In the genomic region with DNA sequence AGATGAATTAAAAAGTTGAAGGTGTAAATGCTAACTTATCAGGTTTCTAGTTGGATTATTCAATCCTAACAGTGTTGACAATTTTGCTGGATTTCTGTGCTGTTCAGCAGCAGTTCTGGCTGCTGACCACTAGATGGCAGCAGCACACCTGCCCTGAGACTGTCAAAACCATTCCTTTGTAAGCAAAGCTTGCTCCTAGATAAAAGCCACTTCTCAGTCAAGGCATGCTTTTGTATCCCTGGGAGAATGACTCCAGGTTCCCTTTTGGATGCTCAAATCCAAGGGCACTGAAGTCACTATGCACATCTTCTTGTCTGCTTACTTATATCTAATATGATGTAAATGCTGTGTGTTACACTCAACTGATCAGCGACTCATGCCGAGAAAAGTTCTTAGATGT, we compare ENCODE assay signal across 8 mouse cellular contexts. TPM values are rescaled to one million over a fixed set of nuclear protein-coding genes. Genes with fewer than 3 reads are reported as not detected.
A peak's percentile ranks its signal among the peaks of the same experiment; 100 is the strongest.
DNase-seq lines count a peak whose midpoint lies in the region; ATAC-seq and TF ChIP-seq lines count a peak whose summit lies in the region.

No protein-coding gene starts in this region.

- no peak overlapping the region for H3K9ac ChIP-seq in ES-E14 (ENCODE audit: insufficient read depth, low read depth, low read length, poor library complexity, severe bottlenecking)
- H3K9ac ChIP-seq in forebrain, embryonic 15.5 days (replicated peaks) = no peak overlapping the region
- H3K9ac ChIP-seq in lung, postnatal 0 days (replicated peaks; ENCODE audit: low read depth) = no peak overlapping the region

- TF ChIP-seq EP300 in lung, postnatal 0 days (IDR thresholded peaks at IDR 0.05) = no peak

- no peak overlapping the region for H3K4me2 ChIP-seq in forebrain, embryonic 15.5 days (replicated peaks)
- no peak overlapping the region for H3K4me2 ChIP-seq in lung, postnatal 0 days (replicated peaks; ENCODE audit: low read depth, low read length)

- H3K36me3 ChIP-seq in ES-E14 (ENCODE audit: control insufficient read depth, insufficient read depth, low read length, poor library complexity, severe bottlenecking) = peaks cover 29% of the 10 kb centered on the region
- peaks cover 70% of the 10 kb centered on the region for H3K36me3 ChIP-seq in forebrain, embryonic 15.5 days
- H3K36me3 ChIP-seq in lung, postnatal 0 days (ENCODE audit: insufficient read depth, low read length) = 0 out of 2 replicates have a peak, but pooled peaks cover 5% of the 10 kb centered on the region

- ATAC-seq in forebrain, embryonic 15.5 days (replicated peaks) = peak; percentile 80
- peak; percentile 55 for ATAC-seq in lung, postnatal 0 days

- intact Hi-C loops in gastrocnemius, postnatal 14 days (cut with DNase I; ENCODE audit: low total_unique reads) = no loop called here

- in situ Hi-C loops in ES-E14 (cut with MboI; ENCODE audit: low sequenced_read_pairs in 2 of 2, unreplicated experiment in 2 of 2) = no loop called here

- no peak overlapping the region for H3K27ac ChIP-seq in ES-E14 (ENCODE audit: insufficient read depth, low read depth, low read length, poor library complexity, severe bottlenecking)
- H3K27ac ChIP-seq in forebrain, embryonic 15.5 days (replicated peaks) = peak overlapping the region; percentile 42; the same call in 1 of the 2 replicates
- no peak overlapping the region for H3K27ac ChIP-seq in lung, postnatal 0 days (ENCODE audit: low read length)

- H3K4me1 ChIP-seq in ES-E14 (ENCODE audit: control insufficient read depth in 2 of 2, insufficient read depth in 2 of 2, low read length in 2 of 2, poor library complexity in 1 of 2) = peaks cover 0 to 2% of the 10 kb centered on the region in 2 experiments; a peak in 1 of 4 replicates
- no peaks in the 10 kb centered on the region for H3K4me1 ChIP-seq in forebrain, embryonic 15.5 days
- no peaks in the 10 kb centered on the region for H3K4me1 ChIP-seq in lung, postnatal 0 days (ENCODE audit: insufficient read depth, low read depth, low read length)

- TF ChIP-seq CTCF in lung, postnatal 0 days (IDR thresholded peaks at IDR 0.05) = peak; percentile 98

- H3K9me3 ChIP-seq in ES-E14 (ENCODE audit: control insufficient read depth, insufficient read depth, low read depth, low read length) = no peaks in the 10 kb centered on the region
- H3K9me3 ChIP-seq in forebrain, embryonic 15.5 days = no peaks in the 10 kb centered on the region
- no peaks in the 10 kb centered on the region for H3K9me3 ChIP-seq in lung, postnatal 0 days (ENCODE audit: low read length)

- no peak overlapping the region for H3K4me3 ChIP-seq in ES-E14 (ENCODE audit: insufficient read depth in 1 of 2, low read depth in 1 of 2, low read length in 2 of 2, poor library complexity in 1 of 2, severe bottlenecking in 1 of 2)
- no peak overlapping the region for H3K4me3 ChIP-seq in forebrain, embryonic 15.5 days
- no peak overlapping the region for H3K4me3 ChIP-seq in lung, postnatal 0 days (ENCODE audit: low read depth, low read length)

- WGBS in forebrain, embryonic 15.5 days = 93% methylated on average over 2 of the region's 2 CpGs
- WGBS in lung, postnatal 0 days = 92% methylated on average over 2 of the region's 2 CpGs

- peak; percentile 44 for DNase-seq in gastrocnemius, postnatal 10 days
- DNase-seq in gastrocnemius, postnatal 14 days = no peak
- DNase-seq in ES-E14 (ENCODE audit: low read depth, low spot score) = peak; percentile 39
- peak; percentile 33 for DNase-seq in cerebellum, adult 11 months
- peak; percentile 63 for DNase-seq in kidney, postnatal 10 days
- peak; percentile 80 for DNase-seq in lung, postnatal 0 days (ENCODE audit: low spot score)
- DNase-seq in retina, postnatal 1 day = peak; percentile 66

- no peaks in the 10 kb centered on the region for H3K27me3 ChIP-seq in forebrain, embryonic 15.5 days
- H3K27me3 ChIP-seq in lung, postnatal 0 days (replicated peaks; ENCODE audit: insufficient read depth, low read length) = no peaks in the 10 kb centered on the region

TF ChIP-seq in ES-E14, 5 proteins besides CTCF, POLR2A, EP300 and RAD21:
- TF ChIP-seq MAFK (IDR thresholded peaks at IDR 0.05; ENCODE audit: insufficient read depth, low read depth, low read length) = no peak
- TF ChIP-seq ZC3H11A (IDR thresholded peaks at IDR 0.05; ENCODE audit: borderline replicate concordance, low read depth, low read length) = peak; percentile 93

RNA-seq across cellular contexts. Expression of a gene that starts 20.3 kb away (rescaled TPM):
- 10 to 100 TPM; 16.6 to 16.7 TPM for total RNA-seq in gastrocnemius, postnatal 10 days (2021)
- total RNA-seq in gastrocnemius, postnatal 14 days (2021) = 10 to 100 TPM; 12.7 to 14.6 TPM
- 24.1 and 26.4 TPM in 2 replicates for total RNA-seq in ES-E14 (2012; rRNA removed)
- polyA plus RNA-seq in forebrain, embryonic 15.5 days (2015; fragmentation: Nextera tagmentation; extraction: Ambion mirVana) = 4.2 and 4.3 TPM in 2 replicates
- 2.1 and 2.4 TPM in 2 replicates for polyA plus RNA-seq in lung, postnatal 0 days (2015; fragmentation: Nextera tagmentation; extraction: Ambion mirVana)

RNA-seq across cellular contexts. Expression of a gene that starts 35.1 kb away (rescaled TPM):
- 1 to 10 TPM; 5.5 to 8.5 TPM for total RNA-seq in gastrocnemius, postnatal 10 days (2021)
- total RNA-seq in gastrocnemius, postnatal 14 days (2021) = 1 to 10 TPM; 2.0 to 2.6 TPM
- total RNA-seq in ES-E14 (2012; rRNA removed) = 42.7 and 45.2 TPM in 2 replicates
- 41.0 and 41.9 TPM in 2 replicates for polyA plus RNA-seq in forebrain, embryonic 15.5 days (2015; fragmentation: Nextera tagmentation; extraction: Ambion mirVana)
- polyA plus RNA-seq in lung, postnatal 0 days (2015; fragmentation: Nextera tagmentation; extraction: Ambion mirVana) = 5.0 and 5.7 TPM in 2 replicates

RNA-seq across cellular contexts. Expression of a gene that starts 49.0 kb away (rescaled TPM):
- 10 to 100 TPM; 24.0 to 26.6 TPM for total RNA-seq in gastrocnemius, postnatal 10 days (2021)
- total RNA-seq in gastrocnemius, postnatal 14 days (2021) = 10 to 100 TPM; 21.1 to 25.0 TPM
- 48.3 and 64.5 TPM in 2 replicates for total RNA-seq in ES-E14 (2012; rRNA removed)
- 19.6 and 23.1 TPM in 2 replicates for polyA plus RNA-seq in forebrain, embryonic 15.5 days (2015; fragmentation: Nextera tagmentation; extraction: Ambion mirVana)
- 20.0 and 21.9 TPM in 2 replicates for polyA plus RNA-seq in lung, postnatal 0 days (2015; fragmentation: Nextera tagmentation; extraction: Ambion mirVana)
